Mouse (Mus musculus): ENCODE data around the gene Mta2. TPM values are rescaled to one million over a fixed set of nuclear protein-coding genes. Genes with fewer than 3 reads are reported as not detected.
"Not testable (repeated sequence)": the region's sequence is repeated elsewhere in the genome, so short reads cannot be mapped to it uniquely, and the experiment has no call there.

Gene Mta2
- polyA plus RNA-seq (2015; fragmentation: Nextera tagmentation; extraction: Ambion mirVana) = 175 and 186 TPM in 2 replicates

- peak within 1 kb of the TSS; percentile 99 for H3K9ac ChIP-seq (replicated peaks; ENCODE audit: low read depth, low read length)
- H3K9me3 ChIP-seq (ENCODE audit: control insufficient read depth, low read length) = no peaks in the 10 kb centered on the region
- peaks cover 5% of the 10 kb centered on the region for H3K36me3 ChIP-seq (ENCODE audit: control insufficient read depth, insufficient read depth)
- no peaks in the 10 kb centered on the region for H3K27me3 ChIP-seq (replicated peaks; ENCODE audit: control insufficient read depth, insufficient read depth, low read length)
- ATAC-seq = peak; percentile 96
- peak within 1 kb of the TSS; percentile 96 for H3K27ac ChIP-seq (ENCODE audit: low read length)
- peaks cover 30% of the 10 kb centered on the region for H3K4me1 ChIP-seq (replicated peaks; ENCODE audit: control insufficient read depth, insufficient read depth, low read length)
- peak within 1 kb of the TSS; percentile 80 for H3K4me2 ChIP-seq (ENCODE audit: low read length)
- WGBS = under 1% methylated on average over 64 of the region's 64 CpGs
- peak within 1 kb of the TSS; percentile 99 for H3K4me3 ChIP-seq (replicated peaks; ENCODE audit: low read length)
These were observed at the start of gene Mta2 for GRCm38 (mm10) chr19:8941515-8942217. Gene Mta2, plus strand, starts transcription at chr19:8941875.

- Histone ChIP-seq H3K4me1 (replicated peaks; ENCODE audit: control insufficient read depth, insufficient read depth, low read length) (peaks cover 26% of the 10 kb centered on the region), H3K9me3 (ENCODE audit: control insufficient read depth, low read length) (no peaks in the 10 kb centered on the region), H3K27ac (ENCODE audit: low read length) (peak within 1 kb of the TSS; percentile 82), H3K4me3 (replicated peaks; ENCODE audit: low read length) (peak within 1 kb of the TSS; percentile 84), H3K4me2 (ENCODE audit: low read length) (peak within 1 kb of the TSS; percentile 97), H3K9ac (replicated peaks; ENCODE audit: low read depth, low read length) (peak within 1 kb of the TSS; percentile 92), H3K36me3 (ENCODE audit: control insufficient read depth, insufficient read depth) (no peaks in the 10 kb centered on the region), H3K27me3 (replicated peaks; ENCODE audit: control insufficient read depth, insufficient read depth, low read length) (no peaks in the 10 kb centered on the region)
- peak; percentile 60 for ATAC-seq
- WGBS = 2% methylated on average over 54 of the region's 54 CpGs
These were observed 48.6 kb upstream of the Mta2 start, which contains the start of gene Ints5 for GRCm38 (mm10) chr19:8892829-8893766. Gene Ints5, plus strand, starts transcription at chr19:8893005.

DNA sequence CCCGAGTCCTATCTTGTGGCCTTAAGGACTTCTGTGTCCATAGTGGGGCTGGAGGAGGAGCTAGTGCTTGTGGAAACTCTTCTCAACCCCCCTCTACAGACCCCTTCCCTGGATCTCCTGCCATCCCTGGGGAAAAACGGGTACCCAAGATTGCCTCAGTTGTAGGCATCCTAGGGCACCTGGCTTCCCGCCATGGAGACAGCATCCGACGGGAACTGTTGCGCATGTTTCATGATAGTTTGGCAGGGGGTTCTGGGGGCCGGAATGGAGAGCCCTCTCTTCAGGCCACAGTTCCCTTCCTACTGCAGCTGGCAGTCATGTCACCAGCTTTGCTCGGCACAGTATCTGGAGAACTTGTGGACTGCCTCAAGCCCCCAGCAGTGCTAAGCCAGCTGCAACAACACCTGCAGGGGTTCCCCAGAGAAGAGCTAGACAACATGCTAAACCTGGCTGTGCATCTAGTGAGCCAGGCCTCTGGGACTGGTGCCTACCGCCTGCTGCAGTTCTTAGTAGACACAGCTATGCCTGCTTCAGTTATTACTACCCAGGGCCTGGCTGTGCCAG lies 46.2 kb upstream of the Mta2 start:
- no peaks in the 10 kb centered on the region for H3K9me3 ChIP-seq (ENCODE audit: control insufficient read depth, low read length)
- H3K27me3 ChIP-seq (replicated peaks; ENCODE audit: control insufficient read depth, insufficient read depth, low read length) = no peaks in the 10 kb centered on the region
- H3K36me3 ChIP-seq (ENCODE audit: control insufficient read depth, insufficient read depth) = no peaks in the 10 kb centered on the region
- H3K4me3 ChIP-seq (replicated peaks; ENCODE audit: low read length) = no peak overlapping the region
- no peak overlapping the region for H3K9ac ChIP-seq (replicated peaks; ENCODE audit: low read depth, low read length)
- peaks cover 31% of the 10 kb centered on the region for H3K4me1 ChIP-seq (replicated peaks; ENCODE audit: control insufficient read depth, insufficient read depth, low read length)
- H3K4me2 ChIP-seq (ENCODE audit: low read length) = no peak overlapping the region
- no peak for ATAC-seq
- no peak overlapping the region for H3K27ac ChIP-seq (ENCODE audit: low read length)
- WGBS = 91% methylated on average over 9 of the region's 9 CpGs

- ATAC-seq; H3K27ac ChIP-seq (ENCODE audit: low read length); H3K9ac ChIP-seq (replicated peaks; ENCODE audit: low read depth, low read length); H3K4me2 ChIP-seq (ENCODE audit: low read length); H3K36me3 ChIP-seq (ENCODE audit: control insufficient read depth, insufficient read depth); H3K9me3 ChIP-seq (ENCODE audit: control insufficient read depth, low read length); H3K27me3 ChIP-seq (replicated peaks; ENCODE audit: control insufficient read depth, insufficient read depth, low read length); H3K4me3 ChIP-seq (replicated peaks; ENCODE audit: low read length): not testable (repeated sequence)
- WGBS = 93% methylated on average over 5 of the region's 5 CpGs
- peaks cover 31% of the 10 kb centered on the region for H3K4me1 ChIP-seq (replicated peaks; ENCODE audit: control insufficient read depth, insufficient read depth, low read length)
These were observed 45.4 kb upstream of the Mta2 start for GRCm38 (mm10) chr19:8896231-8896630.

- not testable (repeated sequence) for H3K9me3 ChIP-seq (ENCODE audit: control insufficient read depth, low read length); H3K36me3 ChIP-seq (ENCODE audit: control insufficient read depth, insufficient read depth); H3K27me3 ChIP-seq (replicated peaks; ENCODE audit: control insufficient read depth, insufficient read depth, low read length)
- H3K4me3 ChIP-seq (replicated peaks; ENCODE audit: low read length) = peak overlapping the region; percentile 98
- ATAC-seq = peak; percentile 32
- peak overlapping the region; percentile 72 for H3K4me2 ChIP-seq (ENCODE audit: low read length)
- peaks cover 31% of the 10 kb centered on the region for H3K4me1 ChIP-seq (replicated peaks; ENCODE audit: control insufficient read depth, insufficient read depth, low read length)
- peak overlapping the region; percentile 85 for H3K27ac ChIP-seq (ENCODE audit: low read length)
- H3K9ac ChIP-seq (replicated peaks; ENCODE audit: low read depth, low read length) = peak overlapping the region; percentile 96
- WGBS = 26% methylated on average over 21 of the region's 21 CpGs
These were observed 44.3 kb upstream of the Mta2 start for GRCm38 (mm10) chr19:8897211-8897864.

DNA sequence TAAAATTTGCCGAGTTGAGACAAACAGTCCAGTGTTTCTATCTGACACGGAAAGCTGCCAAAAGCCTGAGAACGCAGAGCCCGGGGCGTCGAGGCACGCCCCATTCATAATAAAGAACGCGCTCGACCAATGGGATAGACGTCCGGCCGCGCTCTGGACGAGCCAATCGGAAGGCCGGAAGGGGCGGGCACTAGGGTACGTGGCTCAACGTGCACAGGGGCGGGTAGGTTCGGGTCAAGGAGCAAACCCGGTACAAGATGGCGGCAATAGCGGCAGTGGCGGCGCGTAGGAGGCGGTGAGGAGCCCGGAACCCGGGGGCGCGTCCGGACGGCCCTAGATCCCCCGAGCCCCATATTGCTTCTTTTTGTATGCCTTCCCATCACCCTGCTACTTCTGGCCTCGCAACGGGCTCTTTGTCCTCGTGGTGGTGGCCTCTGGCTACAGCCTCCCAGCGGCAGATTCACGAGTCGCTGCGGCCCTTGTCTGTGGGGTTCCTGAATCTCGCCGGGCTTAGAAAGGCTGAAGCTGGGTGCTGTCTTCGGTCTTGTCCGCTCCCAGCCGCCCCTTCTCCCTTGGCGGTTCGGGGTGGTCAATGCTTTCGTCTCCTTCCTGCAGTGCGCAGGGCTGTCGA lies 43.7 kb upstream of the Mta2 start, which contains the start of gene Ganab:
Ganab (plus strand) TSS at position 207 of the 631 bp plus-strand sequence.
- Histone ChIP-seq H3K27me3 (replicated peaks; ENCODE audit: control insufficient read depth, insufficient read depth, low read length) (no peaks in the 10 kb centered on the region), H3K9me3 (ENCODE audit: control insufficient read depth, low read length) (no peaks in the 10 kb centered on the region), H3K4me3 (replicated peaks; ENCODE audit: low read length) (peak within 1 kb of the TSS; percentile 98), H3K27ac (ENCODE audit: low read length) (peak within 1 kb of the TSS; percentile 85), H3K4me1 (replicated peaks; ENCODE audit: control insufficient read depth, insufficient read depth, low read length) (peaks cover 31% of the 10 kb centered on the region), H3K36me3 (ENCODE audit: control insufficient read depth, insufficient read depth) (peaks cover 6% of the 10 kb centered on the region), H3K4me2 (ENCODE audit: low read length) (peak within 1 kb of the TSS; percentile 97), H3K9ac (replicated peaks; ENCODE audit: low read depth, low read length) (peak within 1 kb of the TSS; percentile 96)
- under 1% methylated on average over 53 of the region's 53 CpGs for WGBS
- peak; percentile 98 for ATAC-seq

DNA sequence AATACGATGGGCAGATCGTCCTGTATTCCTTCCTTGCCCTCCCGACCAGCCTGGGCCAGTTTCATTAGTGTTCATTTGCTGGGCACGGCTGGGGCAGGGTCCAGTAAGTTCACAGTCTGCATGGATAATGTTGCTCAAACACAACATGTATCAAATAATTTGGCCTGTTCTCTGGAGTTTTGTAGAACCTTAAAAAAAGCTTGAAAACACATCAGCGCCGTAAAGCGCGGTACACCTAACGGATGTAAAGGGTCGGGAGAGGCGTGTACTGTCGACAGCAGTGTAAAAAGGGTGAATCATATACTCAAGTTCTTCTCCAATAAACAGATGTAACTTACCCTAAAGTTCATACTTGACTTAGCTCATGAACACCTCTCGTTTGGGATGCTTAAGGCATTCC lies 43.1 kb upstream of the Mta2 start:
- 11% methylated on average over 13 of the region's 13 CpGs for WGBS

GRCm38 (mm10) chr19:8899079-8899478 lies 42.6 kb upstream of the Mta2 start:
- peaks cover 23% of the 10 kb centered on the region for H3K4me1 ChIP-seq (replicated peaks; ENCODE audit: control insufficient read depth, insufficient read depth, low read length)
- 54% methylated on average over 3 of the region's 3 CpGs for WGBS
- ATAC-seq = no peak
- H3K9me3 ChIP-seq (ENCODE audit: control insufficient read depth, low read length) = no peaks in the 10 kb centered on the region
- H3K4me3 ChIP-seq (replicated peaks; ENCODE audit: low read length) = peak overlapping the region; percentile 98
- peaks cover 11% of the 10 kb centered on the region for H3K36me3 ChIP-seq (ENCODE audit: control insufficient read depth, insufficient read depth)
- no peak overlapping the region for H3K27ac ChIP-seq (ENCODE audit: low read length)
- H3K9ac ChIP-seq (replicated peaks; ENCODE audit: low read depth, low read length) = peak overlapping the region; percentile 96; the same call in 1 of the 2 replicates
- peak overlapping the region; percentile 97 for H3K4me2 ChIP-seq (ENCODE audit: low read length)
- no peaks in the 10 kb centered on the region for H3K27me3 ChIP-seq (replicated peaks; ENCODE audit: control insufficient read depth, insufficient read depth, low read length)

More for the DNA sequence above, 43.1 kb upstream of the Mta2 start:
- H3K27me3 ChIP-seq (replicated peaks; ENCODE audit: control insufficient read depth, insufficient read depth, low read length) = no peaks in the 10 kb centered on the region
- H3K9ac ChIP-seq (replicated peaks; ENCODE audit: low read depth, low read length) = peak overlapping the region; percentile 96
- H3K27ac ChIP-seq (ENCODE audit: low read length) = peak overlapping the region; percentile 76
- peak overlapping the region; percentile 98 for H3K4me3 ChIP-seq (replicated peaks; ENCODE audit: low read length)
- no peak for ATAC-seq
- H3K4me2 ChIP-seq (ENCODE audit: low read length) = peak overlapping the region; percentile 97
- peaks cover 27% of the 10 kb centered on the region for H3K4me1 ChIP-seq (replicated peaks; ENCODE audit: control insufficient read depth, insufficient read depth, low read length)
- H3K9me3 ChIP-seq (ENCODE audit: control insufficient read depth, low read length) = no peaks in the 10 kb centered on the region
- peaks cover 8% of the 10 kb centered on the region for H3K36me3 ChIP-seq (ENCODE audit: control insufficient read depth, insufficient read depth)
